Mouse (Mus musculus) MN1 (cell line): ENCODE results near the gene Bcl7c.
"Not testable (repeated sequence)": the region's sequence is repeated elsewhere in the genome, so short reads cannot be mapped to it uniquely, and the experiment has no call there.

Experiments used
- DNase-seq: peaks from one replicate; pipeline ENCODE4 v3.0.0-alpha.2; 2016; ENCODE audit warnings: low spot score

The Bcl7c gene

DNA sequence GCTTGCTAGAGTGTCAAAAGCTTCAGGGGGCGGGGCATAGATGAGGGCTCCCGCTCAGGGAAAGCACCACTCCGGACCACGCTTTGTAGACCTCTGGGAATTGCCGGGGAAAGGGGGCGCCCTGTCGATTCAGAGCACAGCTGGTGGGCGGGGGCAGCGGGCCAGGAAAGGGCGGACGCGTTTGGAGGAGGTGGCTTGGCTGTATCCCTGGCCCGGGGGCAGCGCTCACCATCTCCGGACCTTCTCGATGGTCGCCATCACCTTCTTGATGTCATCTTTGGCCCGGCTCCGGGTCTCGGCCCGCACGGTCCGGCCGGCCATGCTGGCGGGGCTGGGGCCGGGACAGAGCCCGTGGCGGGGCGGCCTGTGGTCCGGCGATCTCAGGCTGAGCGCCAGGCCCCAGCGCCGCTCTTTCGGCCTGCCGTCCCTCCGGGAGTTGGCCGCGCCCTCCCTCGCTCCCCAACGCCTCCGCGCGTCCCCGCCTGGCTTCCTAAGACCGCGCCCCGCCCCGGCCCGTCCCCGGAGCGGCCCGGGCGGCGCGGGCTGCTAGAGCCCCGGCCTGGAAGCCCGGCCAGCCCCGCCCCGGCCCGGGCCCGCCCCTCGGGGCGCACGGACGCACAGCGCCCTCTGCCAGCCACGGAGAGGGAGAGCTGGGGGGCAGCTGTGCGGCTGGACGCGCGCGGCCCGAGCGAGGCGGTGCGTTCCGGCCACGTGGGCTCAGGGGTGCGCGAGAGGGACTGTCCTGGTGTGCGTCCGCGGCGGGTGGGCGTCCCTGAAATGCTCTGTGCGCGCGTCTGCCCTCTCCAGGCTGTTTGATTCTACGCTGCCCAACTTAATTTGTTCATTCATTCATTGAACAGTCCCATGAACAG lies at the start of gene Bcl7c:
TSS of gene Bcl7c (minus strand) at position 727 of the 872 bp plus-strand sequence.
- peak; percentile 97 for DNase-seq

DNA sequence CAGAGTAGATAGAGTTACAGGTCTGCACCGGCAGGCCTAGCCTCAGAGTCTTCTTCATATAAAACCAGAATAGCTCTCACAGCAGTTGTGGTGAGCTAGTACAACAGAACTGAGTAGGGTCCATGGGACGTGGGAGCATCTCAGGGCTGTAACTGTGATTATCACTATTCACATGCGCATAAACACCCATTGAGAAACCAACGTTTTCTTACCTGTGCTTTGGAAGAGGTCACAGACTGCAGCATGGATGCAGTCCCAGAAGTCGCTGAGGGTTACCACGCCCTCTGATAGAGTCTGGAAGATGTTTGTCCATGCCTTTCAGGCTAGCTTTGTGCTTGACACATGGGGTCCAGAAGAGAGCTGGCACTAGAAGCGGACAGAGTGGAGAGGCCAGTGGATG lies 45.0 kb upstream of the Bcl7c start:
- DNase-seq = no peak

DNA sequence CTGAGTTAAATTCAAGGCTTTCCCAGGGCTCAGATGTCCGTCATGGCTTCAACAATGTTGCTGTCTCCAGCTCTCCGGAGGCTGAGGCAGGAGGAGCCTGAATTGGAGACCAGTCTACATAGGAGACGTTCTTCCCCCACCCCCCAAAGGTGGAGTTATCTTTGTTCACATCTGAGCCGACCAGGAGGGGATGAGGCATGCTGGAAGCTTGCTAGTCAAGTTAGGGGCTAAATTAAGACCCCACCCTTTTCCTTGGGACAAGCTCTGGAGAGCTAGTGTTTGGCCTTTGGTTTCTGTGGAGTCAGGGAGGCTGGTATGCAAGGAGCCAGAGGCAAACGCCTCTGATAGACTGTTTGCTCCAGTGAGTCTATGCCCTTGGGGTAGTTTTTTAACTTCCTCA lies 44.4 kb upstream of the Bcl7c start:
- DNase-seq = no peak

DNA sequence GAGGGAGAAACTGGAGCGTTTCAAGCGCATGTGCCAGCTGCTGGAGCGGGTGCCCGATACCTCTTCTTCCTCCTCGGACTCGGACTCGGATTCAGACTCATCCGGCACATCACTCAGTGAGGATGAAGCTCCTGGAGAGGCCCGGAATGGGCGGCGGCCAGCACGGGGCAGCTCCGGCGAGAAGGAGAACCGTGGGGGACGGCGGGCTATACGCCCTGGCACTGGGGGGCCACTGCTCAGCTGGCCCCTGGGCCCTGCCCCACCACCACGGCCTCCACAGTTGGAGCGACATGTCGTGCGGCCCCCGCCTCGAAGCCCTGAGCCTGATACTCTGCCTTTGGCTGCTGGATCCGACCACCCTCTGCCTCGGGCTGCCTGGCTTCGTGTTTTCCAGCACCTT lies 43.3 kb upstream of the Bcl7c start:
- DNase-seq = no peak

DNA sequence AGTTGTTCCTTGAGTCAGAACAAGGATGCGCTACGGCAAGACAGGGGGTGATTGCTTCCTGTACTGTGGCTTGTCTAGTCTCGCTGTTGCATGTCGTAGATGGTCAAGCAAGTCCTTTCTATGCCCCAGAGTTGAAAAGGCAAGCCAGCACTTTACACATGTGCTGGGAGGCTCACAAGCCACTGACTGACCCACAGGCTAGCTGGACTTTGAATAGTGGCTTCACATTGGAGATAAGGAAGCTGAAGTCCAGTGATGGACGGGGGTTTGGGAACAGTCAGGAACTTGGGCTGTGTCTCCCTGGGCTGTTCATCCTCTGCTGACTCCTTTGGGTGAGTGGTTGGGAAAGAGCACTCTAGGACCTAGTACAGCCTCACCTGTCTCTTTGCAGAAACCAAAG lies 42.9 kb upstream of the Bcl7c start:
- DNase-seq = no peak

DNA sequence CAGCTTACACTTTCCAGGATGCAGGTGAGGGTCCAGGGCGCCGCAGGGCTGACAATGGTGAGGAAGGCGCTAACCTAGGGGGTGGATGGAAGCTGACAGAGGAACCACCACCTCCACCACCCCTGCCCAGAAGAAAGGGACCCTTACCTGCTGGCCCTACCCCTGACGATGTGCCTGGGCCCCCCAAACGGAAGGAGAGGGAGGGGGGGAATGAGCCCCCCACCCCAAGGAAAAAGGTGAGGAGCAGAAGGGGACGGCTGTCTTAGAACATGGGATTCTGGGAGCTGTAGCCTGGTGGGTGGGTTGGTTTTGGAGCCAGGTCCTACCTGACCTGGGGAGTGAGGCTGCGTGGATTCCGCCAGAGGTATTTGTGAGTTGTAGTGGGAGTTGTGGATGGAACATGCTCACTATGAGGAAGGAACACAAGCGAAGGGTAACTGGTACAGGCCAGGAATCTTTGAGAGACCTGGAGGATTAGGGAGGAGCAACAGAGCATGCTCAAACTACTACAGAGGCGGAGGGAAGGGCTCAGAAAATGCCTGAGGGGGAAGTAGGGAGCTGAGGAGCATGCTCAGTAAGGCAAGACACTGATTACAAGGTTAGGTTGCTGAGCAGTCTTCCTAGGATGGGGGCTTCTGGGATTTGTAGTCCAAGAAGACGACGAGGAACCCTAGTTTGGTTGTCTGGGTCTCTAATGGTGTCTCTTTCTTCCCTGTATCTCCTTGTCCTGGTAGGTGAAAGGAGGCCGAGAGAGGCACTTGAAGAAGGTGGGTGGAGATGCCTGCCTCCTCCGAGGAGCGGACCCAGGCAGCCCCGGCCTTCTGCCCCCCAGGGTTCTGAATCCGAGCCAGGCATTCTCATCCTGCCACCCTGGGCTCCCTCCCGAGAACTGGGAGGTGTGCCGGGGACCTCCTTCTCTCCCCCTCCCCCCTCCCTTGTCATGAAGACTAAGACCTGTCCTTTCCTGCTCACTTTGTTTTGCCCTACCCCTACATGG lies 41.7 kb upstream of the Bcl7c start:
- DNase-seq = no peak

DNA sequence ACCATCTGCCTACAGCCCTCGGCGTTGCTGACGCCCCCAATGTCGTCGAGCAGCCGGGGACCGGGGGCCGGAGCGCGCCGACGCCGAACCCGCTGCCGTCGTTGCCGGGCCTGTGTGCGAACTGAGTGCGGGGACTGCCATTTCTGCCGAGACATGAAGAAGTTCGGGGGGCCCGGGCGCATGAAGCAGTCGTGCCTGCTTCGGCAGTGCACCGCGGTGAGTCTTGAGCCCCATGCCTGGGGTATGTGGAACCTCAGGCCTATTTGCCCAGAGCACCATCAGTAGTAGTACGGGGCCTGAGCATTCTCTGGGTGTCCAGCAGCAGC lies 39.5 kb upstream of the Bcl7c start:
- no peak for DNase-seq

DNA sequence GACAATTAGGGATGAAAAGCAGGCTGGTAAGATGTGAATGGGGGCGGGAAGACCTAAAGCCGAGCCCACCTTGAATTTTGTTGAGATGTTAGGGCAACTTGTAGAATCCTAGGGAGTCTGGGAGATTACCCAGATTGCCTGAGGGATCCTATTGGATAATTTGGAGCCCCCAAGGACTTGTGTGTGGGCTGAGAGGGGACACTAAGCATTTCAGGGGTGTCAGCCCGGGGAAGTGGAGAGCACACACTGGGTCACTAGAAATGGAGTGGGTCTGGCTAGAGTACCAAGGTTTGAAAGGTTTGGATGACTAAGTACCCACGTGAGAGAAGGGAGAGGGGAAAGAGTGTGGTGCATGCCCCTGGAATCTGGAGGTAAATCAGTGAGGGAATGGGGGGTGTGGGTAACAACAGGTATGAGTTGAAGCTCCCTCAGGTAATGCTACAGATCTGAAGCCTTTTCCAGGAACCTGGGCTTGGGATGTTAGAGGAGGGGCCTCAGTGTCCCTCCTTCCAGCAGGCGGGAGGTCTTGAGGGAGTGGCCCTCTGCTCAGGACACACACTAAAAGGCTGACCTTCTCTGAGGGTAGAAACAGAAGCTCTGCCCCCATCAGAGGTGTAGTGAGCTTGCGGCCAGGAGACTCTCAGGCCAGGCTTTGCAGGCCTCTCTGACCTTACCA lies 39.0 kb upstream of the Bcl7c start:
- DNase-seq = no peak

DNA sequence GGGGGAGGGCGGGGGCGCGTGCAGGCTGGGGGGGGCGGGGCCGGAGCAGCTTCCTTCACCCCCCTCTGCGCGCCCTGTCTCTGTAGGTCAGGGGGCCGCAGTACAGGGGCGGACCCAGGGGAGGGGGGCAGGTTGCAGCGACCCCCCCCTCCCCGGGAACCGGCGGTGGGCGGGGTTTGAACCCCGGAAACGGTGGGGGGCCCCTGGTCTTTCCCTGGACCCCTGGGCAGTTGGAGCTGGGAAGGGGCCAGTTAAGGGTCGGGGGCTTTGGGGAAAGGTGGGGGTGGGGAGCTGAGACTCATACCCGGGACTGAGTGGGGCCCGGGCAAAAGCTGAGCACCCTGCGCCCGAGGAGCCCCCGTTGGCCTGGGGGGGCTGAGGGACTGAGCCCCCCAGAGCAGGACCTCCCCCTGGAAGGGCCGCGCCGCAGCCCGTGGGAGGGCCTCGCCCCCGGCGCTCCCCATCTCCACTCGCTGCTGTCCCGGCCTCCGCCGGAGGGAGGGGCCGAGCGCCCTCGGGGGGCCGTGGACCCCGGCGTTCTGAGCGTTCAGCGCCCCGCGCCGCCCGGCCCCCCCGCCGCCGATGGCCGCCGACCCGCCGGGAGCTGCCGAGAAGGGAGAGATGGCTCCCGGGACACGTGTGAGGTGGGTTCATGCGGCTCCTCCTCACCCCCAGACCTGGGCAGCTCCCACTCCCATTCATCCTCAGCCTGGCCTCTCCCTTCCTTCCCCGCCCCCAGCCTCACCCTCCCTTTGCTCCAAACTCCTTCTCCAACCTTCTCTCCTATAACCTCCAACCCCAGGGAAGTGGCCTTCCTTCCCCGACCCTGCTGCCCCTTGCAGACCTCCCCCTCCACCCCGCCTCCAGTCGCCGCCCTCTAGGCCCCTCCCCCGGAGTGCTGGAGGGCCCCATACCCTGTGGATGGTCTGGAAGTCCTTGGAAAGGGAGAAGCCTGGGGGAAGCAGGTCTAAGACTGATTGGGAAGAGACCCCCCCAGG lies 38.1 kb upstream of the Bcl7c start:
- peak; percentile 45 for DNase-seq

DNA sequence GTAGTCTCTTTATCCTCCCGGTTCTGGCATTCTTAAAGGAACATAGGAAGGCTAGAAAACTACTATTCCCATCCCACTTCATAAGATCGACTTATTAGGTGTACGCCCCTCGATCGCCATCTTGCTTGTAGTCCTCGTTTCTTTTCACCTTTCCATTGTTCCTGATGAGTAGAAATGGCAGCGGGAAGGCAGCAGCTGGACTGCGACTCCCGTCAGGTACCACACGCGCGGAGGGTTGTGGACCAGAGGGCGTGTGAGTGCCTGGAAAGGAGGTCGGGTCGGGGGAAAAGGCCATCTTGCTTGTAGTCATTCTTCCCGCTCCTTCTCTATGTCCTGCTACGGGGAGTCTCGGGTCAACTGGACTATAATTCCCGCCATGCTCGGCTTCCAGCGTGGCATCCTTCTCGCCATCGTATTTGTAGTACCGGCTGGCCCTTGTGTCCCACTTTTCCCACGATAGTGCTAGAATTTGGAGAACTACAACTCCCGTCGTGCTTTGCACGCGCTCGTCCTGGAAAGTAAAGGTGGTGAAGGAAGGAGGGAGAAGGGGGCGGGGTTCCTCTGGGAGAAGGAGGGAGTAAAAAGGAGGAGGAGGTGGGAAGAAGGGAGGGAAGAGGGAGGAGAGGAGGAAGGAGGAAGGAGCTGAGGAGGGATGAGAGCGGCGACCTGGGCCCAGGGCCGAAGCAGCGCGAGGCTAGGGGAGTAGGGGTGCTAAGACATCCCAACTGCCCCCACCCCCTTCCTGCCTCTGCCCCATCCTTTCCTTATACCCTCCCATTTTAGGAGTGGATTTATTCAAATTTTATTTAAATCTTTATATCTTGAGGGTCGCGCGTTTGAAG lies 37.1 kb upstream of the Bcl7c start:
- peak; percentile 98 for DNase-seq

DNA sequence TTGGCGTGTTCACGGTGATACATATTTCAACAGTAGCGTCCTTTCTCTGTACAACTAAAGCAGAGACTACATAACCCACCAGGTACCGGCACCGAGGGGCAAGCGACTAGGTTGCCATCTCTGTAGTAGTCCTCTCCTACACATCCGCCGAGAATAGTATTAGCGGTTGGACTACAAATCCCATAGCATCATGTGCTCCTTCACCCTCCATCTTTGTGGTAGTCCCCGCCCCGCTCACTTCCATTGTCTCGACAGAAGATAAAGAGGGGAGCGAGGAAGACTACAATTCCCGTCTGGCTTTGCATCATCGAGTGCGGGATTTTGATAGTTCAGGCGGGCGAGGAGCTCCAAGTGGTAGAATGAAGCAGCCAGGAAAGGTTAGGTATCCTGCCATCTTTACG lies 36.5 kb upstream of the Bcl7c start:
- DNase-seq = peak; percentile 97

DNA sequence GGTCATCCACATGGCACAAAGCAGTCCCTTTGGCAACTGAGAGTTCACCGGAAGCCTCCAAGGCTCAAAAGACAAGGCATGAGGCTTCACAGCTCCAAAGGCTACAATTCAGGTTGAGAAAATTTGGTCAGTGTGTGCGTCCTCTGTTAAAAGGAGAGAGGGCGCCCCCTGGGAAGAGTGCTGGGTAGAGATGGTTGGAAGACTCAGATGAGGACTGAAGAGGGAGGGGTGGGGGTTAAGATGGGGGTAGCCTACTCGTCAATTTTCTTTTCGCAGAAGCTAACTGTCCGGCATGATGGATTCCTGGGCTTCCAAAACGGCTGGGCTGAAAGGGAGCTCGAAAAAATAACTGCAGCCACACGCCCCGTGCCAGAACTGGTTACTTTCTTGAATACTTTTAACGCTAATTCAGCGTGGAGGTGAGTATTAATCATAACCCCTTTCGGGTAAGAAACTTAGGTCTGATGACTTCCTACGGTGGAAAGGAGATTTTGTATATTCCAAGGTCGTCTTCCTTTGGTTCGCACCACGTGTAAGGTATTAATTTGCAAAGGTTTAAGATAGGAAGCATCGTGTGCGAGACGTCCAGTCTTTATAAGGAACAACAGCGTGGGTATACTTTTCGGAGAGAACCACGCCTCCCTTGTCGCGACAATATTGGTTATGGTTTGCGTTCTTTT lies 35.8 kb upstream of the Bcl7c start, which contains the start of gene Fbxl19:
TSS of gene Fbxl19 (plus strand) at position 178 of the 680 bp plus-strand sequence.
- DNase-seq = peak; percentile 88

DNA sequence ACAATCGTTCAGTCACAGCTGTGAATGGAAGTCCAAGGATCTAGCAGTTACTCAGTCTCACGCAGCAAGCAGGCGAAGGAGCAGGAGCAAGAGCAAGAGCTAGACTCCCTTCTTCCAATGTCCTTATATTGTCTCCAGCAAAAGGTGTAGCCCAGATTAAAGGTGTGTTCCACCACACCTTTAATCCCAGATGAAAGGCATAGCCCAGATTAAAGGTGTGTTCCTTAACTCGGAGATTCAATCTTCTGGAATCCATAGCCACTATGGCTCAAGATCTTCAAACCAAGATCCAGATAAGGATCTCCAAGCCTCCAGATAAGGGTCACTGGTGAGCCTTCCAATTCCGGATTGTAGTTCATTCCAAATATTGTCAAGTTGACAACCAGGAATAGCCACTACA lies 23.3 kb upstream of the Bcl7c start, which contains the start of gene Ctf2:
TSS of gene Ctf2 (minus strand) at position 101 of the 400 bp plus-strand sequence.
- DNase-seq = not testable (repeated sequence)

DNA sequence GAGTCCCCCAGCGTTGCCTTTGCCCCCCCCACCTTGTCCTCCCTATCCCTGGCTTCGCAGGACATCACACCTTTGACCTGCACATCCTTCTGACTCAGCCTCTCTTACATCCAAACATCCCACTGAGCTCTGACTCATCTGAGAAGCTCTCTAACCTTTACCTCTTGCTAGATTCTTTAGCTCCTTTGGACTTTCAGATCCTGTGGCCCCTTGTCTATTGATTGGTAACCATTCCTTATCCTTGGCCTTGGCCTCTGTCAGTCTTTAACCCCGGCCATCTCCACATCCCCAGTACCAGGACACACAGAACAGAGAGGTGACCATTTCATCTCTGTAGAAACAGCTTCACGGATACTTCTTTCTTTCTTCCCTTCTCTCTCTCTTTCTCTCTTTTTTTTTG lies 21.4 kb upstream of the Bcl7c start:
- DNase-seq = peak; percentile 21

DNA sequence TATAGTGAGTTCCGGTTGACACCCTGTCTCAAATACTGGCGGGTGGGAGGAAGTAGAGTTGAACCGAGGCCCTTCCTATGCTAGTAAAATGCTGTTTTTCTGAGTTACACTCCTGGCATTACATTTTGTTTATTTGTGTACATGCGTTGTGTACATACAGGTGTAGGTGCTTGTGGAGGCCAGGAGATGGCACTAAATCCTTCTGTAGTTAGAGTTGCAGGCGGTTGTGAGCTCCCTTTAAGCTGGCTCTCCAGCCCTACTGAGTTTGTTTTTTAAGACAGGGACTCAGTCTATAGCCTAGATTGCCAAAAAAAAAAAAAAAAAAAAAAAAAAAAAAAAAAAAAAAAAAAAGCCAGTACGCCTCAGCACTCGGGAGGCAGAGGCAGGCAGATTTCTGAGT lies 19.2 kb upstream of the Bcl7c start:
- no peak for DNase-seq

DNA sequence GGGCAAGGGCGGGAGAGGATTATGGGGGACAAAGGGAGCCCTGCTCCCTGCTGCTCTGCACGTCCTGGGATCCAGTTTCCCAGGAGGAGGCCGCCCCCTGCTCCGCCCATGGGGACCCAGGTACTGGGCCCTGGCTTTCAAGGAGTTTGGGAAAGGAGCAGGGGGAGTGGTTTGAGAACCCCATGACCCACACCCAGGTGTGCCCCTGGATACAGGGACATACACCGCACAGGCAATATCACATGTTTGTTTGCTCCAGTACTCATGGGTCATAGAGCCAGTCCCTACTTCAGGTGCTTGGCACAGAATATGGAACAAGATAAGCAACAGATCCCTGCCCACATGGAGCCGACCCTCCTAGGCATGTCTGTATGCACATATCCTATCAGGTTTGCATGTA lies 17.2 kb upstream of the Bcl7c start:
- DNase-seq = no peak

DNA sequence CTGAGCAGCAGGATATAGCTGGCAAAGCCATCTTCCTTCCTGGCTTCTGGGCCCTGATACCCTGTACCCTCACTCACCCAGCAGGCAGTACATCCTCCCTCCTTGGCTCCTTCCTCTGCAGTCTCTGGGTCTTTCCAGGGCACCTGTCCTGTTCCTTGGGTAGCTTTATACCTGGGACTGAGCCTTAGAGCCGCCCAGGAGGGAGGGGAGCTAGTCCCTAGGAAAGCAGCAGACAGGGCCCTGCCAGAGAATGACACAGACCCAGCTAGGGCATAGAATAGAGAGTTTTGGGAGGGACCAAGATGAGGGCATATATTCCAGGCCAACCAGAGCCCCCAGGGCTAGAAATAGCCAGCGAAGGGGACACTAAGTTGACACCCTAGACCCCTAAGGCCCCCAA lies 16.8 kb upstream of the Bcl7c start:
- no peak for DNase-seq

DNA sequence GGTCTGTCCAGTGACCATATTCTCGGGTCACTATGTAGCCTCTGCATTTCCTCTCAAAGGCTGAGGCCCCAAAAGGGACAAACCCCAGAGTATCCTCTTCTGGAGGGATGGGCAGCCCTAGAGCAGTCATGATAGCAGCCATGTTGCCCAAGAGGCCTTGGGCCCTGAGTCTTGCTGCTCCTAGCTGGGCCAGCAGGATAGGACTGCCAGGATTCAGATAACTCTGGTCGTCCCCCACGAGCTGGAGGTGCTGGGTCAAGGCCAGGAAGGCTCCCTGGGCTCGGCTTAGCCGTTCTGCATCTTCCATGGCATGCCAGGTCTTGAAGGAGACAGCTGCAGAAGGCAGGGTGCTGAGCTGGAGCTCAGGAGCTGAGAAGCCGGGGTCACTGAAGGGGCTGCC lies 10.5 kb upstream of the Bcl7c start:
- DNase-seq = no peak

DNA sequence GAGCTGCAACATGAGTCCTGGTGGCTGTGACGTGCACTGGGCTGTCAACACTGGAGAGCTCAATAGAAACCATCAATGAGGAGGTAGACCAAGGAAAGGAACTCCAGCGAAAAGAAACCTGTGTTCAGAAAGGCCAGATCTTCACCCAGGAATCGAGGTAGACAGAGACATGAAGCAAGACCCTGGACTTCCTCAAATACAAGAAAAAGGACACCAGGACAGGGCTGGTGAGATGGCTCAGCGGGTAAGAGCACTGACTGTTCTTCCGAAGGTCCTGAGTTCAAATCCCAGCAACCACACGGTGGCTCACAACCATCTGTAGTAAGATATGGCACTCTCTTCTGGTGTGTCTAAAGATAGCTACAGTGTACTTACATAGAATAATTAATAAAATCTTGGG lies 9.6 kb upstream of the Bcl7c start:
- DNase-seq = no peak

DNA sequence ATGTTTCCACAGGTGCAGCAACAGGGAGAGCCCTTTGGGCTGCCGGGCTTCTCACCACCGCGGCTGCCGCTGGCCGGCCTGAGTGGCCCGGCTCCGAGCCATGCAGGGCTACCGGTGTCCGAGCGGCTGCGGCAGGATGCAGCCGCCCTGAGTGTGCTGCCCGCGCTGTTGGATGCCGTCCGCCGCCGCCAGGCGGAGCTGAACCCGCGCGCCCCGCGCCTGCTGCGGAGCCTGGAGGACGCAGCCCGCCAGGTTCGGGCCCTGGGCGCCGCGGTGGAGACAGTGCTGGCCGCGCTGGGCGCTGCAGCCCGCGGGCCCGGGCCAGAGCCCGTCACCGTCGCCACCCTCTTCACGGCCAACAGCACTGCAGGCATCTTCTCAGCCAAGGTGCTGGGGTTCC lies 8.3 kb upstream of the Bcl7c start:
- no peak for DNase-seq
